Mouse (Mus musculus) spleen, postnatal 4 days (tissue): Measurements from ENCODE around the gene Otogl.
"Not testable (repeated sequence)": the region's sequence is repeated elsewhere in the genome, so short reads cannot be mapped to it uniquely, and the experiment has no call there.

Experiments
- DNase-seq, 2 experiments: peaks; one replicate each; pipeline ENCODE4 v3.0.0; 2022; ENCODE audit warnings: low spot score in 2 of 2

The Otogl gene

DNA sequence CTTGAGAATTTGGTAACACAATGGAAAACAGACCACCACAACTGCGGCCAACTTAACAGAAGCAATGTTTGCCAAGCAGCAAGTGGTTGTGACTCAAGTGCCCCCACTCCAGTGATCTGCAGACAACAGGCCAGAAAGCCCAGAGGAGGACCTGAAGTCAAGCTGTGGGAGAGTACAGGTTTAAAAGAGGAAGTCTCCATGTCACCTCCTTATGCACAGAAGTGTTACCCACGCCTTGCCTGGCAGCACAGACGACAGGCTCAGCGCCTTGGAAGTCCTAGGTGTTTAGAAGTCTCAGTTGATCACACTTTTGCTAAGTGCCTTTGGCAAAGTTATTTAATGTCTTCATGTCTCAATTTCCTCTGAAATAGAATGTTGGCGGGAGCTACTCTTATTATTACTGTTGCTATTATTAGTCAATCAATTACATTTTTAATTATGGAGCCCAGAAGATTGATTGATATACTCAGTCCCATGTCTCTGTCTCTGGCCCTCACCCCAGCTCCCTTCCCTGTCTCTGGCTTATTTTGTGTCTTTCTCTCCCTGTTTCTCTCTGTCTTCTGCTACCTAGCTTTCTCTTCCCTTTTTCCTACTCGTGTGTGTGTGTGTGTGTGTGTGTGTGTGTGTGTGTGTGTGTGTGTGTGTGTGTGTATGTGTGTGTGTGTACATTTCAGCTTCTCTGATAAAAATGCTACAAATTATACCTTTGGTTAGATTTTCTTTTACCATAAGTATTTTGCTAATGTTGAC is 101.1 kb downstream of the Otogl start:
- no peak for DNase-seq

DNA sequence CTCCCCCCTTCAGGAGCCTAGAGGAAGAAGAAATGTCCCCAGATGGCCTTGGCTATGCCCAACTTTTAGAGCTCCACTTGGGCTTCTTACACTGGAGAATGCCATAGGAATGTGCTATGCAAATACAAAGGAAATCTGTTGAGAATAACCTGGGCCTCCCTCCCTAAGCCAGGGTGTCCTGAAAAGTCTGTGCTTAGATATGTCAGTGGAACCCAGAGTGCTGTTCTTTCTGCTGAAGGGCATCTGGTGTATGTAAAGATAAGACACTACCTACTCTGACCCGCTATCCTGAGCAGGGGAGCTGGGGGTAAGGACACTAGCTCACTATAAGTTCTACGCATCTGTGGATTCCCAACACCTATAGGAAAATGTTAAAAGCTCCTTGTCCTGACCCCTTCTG is 106.7 kb downstream of the Otogl start:
- DNase-seq, result no peak

DNA sequence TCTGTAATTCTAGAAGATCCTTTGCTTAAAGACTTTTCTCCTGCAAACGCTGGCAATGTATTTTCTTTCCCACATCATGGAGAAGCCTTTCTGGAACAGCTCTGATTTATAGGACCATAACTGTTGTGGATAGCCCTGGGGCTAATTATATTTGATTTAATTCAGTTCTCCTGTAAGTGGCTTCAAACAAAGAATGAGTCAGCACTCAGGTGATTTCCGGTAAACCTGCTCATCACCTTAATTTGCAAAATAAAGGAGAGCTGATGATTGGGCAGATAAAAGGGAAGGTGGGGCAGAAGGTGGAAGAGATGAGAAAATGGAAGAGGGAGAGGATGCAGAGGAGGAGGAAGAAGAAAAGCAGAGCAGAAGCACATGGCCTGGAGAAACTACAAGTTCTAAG is 107.6 kb downstream of the Otogl start:
- DNase-seq, result not testable (repeated sequence)

DNA sequence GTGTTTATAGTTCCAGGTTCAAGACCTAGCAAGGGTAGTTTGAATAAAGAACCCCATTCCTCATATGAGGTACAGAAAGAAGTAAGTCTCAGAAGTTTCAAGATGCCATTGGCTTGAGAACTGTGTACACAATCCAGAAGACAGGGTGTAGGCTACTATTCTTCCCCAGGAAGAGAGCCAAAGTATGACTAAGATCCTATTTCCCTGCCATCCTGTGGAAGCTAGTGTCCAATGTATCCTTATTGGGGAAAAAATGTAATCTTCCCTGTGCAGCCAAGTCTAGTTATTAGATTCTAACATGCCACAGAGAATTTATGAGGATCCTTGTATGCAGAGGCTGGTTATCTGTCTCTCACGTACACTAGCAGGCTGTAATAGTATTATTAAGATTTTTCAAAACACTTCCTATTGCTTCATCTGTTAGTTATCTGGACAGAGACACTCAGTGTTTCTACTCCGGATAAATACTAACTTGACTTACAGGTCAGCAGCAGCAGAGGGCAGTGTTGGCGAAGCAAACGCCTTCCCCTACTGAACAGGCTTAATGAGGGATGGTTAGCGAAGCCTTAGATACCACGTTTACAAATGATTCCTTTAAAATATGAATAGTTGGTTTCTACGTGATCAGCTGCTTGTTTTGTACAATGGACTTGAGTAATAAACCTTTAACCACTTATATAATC is 112.1 kb downstream of the Otogl start:
- DNase-seq, result no peak

DNA sequence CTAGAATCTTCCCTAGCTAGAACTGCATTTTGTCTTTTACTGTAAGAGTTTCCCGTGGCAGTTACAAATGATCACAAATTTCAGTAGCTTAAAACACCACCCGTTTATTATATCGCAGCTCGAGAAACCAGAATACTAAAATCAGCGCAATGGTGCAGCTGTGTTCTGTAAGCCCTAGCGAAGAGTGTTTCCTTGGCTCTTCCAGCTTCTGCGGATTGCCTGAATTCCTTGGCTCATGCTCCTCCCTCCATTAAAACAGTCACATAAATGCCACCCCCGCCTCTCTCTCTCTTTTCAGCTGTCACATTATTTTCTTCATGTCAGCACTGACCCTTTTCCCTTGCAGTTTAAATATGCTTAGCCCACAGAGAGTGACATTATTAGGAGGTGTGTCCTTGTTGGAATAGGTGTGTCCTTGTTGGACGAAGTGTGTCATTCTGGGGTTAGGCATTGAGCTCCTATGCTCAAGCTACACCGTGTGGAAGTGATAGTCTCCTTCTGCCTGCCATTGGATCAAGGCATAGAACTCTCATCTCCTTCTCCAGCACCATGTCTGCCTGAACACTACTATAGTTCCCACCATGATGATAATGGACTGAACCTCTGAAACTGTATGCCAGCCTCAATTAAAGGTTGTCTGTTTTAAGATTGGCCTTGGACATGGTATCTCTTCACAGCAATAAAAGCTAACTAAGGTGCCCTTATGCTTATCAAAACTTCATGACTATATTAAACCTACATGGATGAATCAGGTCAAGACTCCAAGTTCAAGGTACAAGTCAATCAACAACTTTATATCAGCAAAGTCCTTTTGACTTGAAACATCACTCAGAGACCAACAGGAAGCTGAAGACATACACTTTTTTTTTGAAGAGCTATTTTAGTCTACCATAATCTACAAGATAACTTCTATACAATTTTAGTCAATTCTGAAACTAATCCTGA is 116.8 kb downstream of the Otogl start:
- DNase-seq, result no peak

DNA sequence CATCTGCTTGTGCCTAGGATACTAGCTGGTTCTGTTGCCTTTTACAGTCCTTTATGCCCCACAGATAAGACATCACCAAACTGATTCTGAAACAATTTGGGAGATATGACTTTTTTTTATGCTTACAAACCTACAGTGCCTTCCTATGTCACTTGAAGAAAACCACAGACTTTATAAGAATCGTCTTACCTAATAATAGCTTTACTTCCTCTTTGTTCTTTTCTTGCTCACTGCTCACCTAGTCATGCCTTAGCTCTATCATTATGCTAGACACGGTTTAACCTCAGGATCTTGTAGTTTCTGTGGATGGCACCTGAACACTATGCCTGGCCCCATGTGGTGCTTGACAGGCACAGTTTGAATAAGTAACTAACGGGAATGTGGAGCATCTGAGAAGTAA is 119.4 kb downstream of the Otogl start:
- no peak for DNase-seq

DNA sequence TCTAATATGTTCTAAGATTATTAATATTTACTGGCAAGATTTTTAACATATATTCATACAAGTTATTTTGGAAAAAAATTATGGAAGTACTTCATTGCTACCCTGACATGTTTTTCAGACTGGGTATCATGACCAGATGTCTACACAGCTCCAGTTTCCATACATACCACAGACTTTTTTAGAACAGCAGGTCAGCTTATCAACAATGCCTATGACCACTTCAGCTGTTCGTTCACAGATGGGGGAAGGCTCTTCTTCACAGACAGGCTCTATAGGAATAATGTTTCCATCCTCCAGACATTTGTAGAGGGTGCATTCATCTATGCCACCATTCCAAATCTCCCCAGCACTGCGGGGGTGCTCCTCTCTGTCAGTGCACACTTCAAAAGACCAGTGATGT is 132.4 kb downstream of the Otogl start:
- no peak for DNase-seq

DNA sequence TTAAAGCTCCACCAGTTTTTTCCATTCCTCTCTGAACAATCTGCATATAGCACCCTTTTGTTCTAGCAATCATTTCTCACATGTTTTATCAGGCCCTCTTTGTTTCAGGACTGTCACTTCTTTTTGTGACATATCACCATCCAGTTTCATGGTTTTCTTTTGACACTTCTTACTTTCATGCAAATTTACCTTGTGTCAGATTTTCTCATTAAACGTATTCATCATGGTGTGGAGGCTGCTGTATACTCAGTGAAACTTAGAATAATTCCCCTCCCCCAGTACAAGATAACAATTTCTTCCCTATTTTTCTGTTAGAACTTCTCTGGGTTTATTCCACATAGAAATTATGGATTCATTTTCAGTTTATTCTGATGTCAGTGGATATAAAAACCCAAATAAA is 152.3 kb downstream of the Otogl start:
- DNase-seq, result no peak

DNA sequence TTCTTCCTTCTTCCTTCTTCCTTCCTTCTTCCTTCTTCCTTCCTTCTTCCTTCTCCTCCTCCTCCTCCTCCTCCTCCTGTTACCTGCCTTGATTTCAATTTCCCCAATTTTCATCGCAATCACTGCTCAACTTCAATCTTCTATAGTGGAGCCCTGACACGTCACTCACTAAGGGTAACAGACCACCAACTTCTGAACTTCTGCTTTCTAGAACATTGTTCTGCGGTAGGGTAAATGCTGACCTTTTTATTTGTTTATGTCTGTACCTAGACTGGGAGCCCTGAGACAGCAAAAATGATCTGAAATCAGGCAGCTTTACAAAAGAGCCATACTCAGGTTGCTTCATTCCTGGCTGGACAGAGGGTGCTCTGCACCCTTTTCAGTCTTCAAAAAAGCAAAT is 158.5 kb downstream of the Otogl start:
- DNase-seq, result no peak

DNA sequence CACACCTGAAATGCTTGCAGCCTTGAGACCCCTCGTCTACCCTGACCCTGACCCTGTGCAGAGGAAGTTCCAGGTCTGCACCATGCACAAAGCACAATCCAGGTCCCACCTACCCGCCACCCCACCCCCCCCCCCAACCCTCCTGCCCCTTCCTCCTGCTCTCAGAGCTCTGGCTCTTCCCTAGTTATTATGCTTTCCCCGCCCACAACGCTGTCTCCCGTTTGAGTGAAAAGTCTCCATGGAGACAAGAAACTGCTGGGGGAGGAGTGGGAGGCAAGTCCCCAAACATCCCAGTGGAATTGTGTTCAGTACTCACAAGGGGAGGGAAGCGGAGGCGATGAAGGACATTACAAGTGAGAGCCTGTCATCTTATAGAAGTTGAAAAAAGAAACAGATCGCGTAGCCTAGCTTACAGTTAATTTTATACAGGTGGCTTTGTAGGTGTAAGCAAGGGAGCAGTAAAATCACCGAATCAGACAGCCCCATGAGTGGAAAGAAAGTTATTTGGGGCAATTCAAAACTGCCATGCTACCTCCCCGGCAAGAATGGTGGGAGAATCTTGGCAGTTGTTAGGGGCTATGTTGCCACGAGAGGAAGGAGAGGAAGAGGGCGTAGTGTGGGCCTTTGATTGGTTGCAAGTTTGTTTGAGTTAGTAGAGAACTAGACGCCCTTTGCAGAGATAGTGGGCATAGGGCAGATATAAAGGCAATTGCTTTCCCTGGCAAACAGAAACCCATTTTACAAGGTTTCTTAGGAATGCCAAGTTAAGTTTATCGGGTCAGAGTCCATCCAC is 159.4 kb downstream of the Otogl start:
- no peak for DNase-seq

DNA sequence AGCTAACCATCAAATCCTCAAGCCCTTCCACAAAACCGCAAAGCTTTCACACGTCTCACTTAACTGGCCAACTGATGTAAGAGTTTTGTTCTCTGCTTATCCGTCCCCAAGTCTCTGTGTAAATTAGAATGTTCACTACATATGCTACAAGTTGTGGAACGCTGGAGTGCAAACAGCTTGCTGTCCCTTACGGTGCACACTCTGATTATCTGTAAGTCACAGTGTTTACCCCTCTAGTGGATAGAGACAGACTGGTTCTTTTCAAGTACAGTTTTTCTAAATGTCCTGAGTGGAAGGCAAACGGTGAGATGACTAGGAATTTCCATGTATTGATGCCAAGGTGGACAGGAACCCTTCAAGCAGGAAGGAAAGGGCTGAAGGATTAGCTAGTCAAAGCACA is 160.0 kb downstream of the Otogl start:
- no peak for DNase-seq

DNA sequence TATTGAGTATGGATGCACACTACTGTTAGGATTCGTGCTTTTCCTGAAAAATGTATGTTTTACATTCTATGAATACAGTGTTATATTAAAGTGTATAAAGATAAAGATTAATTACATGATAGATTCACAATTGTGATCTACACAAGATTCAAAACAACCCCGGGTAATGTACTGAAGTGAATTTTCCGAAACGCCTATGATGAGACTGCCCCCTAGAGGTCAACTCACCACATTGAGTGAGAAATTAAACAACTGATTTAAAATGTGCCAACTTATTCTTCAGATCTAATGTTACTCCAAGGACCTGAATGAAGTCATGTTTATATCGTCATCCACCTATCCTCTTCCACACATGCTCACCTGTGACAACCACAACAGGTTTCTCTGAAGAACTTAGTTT is 164.4 kb downstream of the Otogl start:
- DNase-seq, result no peak

DNA sequence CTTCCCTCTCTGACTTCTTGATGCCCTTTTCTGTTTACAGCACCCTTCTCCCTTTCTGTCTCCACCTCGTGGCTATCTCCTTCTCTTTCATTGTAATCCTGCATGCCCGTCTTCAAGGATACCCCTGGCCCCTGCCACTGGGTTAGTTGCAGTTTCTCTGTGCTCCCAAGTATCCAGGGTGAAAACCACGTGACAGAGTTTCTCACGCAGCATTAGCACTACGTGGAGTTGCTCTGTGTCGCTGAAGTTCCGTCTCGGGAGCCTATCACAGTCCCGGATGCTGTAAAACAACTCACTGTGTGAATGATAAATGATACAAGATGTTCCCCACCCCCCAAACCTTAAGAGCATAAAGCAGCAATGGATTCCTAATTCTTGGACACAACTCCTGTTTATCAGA is 165.2 kb downstream of the Otogl start:
- DNase-seq, result no peak

DNA sequence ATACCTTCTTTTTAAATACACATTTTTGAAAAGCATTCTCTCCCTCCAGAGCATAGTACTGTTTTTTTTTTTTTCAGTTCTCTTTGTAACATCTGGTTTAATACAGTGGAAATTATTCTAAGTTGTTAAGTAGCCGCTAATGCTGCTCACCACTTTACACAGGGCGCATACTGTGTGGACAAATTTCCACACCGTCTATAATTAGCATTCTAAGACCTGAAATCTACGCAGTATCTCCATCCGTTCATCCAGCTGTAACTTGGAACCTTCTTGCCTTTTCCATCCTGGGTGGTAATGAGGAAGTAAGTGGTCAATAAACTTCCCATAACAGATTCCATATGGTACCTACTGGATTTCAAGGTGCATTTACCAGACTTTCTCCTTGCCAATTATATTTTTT is 172.1 kb downstream of the Otogl start:
- DNase-seq, result no peak

DNA sequence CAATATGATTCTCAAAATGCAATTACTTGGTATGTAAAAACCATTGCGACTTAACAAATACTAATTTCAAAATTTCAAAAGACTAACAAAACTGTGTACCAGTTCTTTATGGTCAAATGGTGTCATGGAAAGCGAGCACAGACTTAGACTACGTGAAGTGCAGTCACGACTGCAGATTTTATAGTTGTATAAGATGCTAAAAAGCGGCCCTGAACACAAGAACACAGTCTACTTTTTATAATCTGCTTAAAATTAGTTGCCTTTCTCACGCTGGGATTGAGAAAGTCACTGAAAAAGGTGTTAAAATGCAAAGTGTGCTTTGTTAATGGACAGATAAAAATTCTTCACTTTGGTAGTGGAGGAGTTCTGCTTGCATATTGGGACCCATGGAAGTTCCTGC is 174.2 kb downstream of the Otogl start:
- DNase-seq, result no peak

DNA sequence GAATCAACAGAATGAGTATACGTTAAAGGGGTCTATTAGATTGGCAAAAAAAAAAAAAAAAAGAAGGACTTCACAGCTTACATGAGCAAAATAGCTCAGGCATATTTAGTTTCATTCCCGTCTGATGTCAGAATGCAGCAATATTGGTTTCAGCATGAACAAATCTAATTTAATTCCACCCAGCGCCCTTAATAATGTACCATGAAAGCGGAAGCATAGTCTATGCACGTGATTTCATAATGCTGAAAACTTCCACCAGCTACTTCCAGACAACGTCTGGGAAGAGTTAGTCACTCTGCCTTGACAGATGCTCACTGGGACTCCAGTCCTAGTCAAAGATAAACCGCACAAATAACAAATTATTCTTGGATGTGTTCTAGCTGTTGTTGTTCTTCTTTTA is 176.5 kb downstream of the Otogl start:
- DNase-seq, result no peak

DNA sequence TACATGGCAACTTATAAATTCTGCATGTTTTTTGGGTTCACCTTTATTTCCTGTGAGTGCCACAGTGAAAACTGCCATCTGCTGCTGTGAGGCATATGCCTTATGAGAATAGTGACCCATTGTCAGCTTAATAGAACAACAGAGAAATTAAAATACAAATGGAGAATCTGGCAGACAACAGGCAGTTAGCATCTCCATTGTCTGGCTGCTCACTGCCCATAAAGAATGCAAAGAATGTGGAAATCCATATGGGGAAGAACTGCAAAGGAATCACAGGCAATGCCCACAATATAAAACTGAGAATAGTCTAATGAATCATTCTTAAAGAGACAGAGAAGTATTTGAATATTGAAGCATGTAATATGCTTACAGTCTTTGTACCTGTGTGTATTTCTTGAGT is 177.6 kb downstream of the Otogl start:
- DNase-seq, result no peak

DNA sequence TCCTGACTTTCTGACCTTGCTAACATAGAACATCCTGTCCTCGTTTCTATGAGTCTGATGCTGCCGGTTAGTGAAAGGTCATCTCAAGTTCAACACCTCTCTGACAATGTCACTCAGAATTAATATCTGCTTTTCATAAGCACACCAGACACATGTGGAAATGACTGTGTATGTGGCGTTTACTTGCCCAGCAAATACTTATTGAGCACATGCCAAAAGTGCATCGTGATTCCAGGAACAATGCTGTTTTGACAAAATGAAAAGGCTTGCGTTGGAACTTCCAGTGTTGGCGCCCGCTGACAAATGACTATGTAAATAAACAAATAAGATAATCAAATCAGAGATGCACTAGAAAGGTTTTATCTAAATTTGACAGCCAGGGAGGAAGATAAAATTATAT is 186.3 kb downstream of the Otogl start:
- DNase-seq, result no peak

DNA sequence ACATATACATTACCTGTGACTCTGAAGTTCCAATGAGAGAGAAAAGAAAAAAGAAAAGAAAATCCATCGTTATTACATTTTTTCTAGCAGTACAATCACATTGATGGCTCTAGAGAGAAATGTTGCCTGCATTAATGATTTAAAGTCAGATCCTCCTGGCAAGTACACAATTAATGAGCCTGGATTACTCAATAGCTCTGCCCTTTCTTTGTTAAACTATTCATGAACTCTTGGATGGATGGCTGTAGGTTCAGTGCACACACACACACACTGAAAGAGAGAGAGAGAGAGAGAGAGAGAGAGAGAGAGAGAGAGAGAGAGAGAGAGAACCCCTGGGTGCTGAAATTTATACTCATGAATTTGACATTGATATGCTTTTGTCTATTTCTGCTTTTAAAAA is 192.1 kb downstream of the Otogl start, which contains the start of gene Ptprq:
Ptprq (minus strand) TSS at position 246 of the 400 bp plus-strand sequence.
- no peak for DNase-seq
